ENCODE assay signal across 9 mouse cellular contexts in genomic region chr7:46378983-46379382, GRCm38 (mm10). TPM values are rescaled to one million over a fixed set of nuclear protein-coding genes. Genes with fewer than 3 reads are reported as not detected.
DNase-seq lines count a peak whose midpoint lies in the region; ATAC-seq and TF ChIP-seq lines count a peak whose summit lies in the region.
"Had no signal": no experiment of that assay in that cellular context is flagged by ENCODE, and none has a peak within 500 bp of the region (broad histone marks: within the 10 kb centered on the region; RNA-seq: fewer than 3 reads in every experiment).

No protein-coding gene starts in this region.

- H3K4me2 ChIP-seq in heart, embryonic 11.5 days, result no peak overlapping the region
- H3K4me2 ChIP-seq in forebrain, postnatal 0 days (ENCODE audit: low read depth), result no peak overlapping the region
- H3K4me2 ChIP-seq in stomach, postnatal 0 days (replicated peaks; ENCODE audit: low read depth), result no peak overlapping the region

- no peaks in the 10 kb centered on the region for H3K4me1 ChIP-seq in heart, adult 2 months (ENCODE audit: control insufficient read depth, insufficient read depth, low read length)
- H3K4me1 ChIP-seq in heart, embryonic 11.5 days (ENCODE audit: control insufficient read depth, insufficient read depth, low read length), result no peaks in the 10 kb centered on the region
- H3K4me1 ChIP-seq in forebrain, postnatal 0 days (ENCODE audit: insufficient read depth), result 0 out of 2 replicates have a peak, but pooled peaks cover 4% of the 10 kb centered on the region
- H3K4me1 ChIP-seq in stomach, postnatal 0 days (replicated peaks; ENCODE audit: control insufficient read depth, insufficient read depth), result no peaks in the 10 kb centered on the region

- no peaks in the 10 kb centered on the region for H3K79me2 ChIP-seq in heart, adult 2 months (replicated peaks; ENCODE audit: control insufficient read depth, insufficient read depth, low read length)

- no peaks in the 10 kb centered on the region for H3K36me3 ChIP-seq in heart, adult 2 months (ENCODE audit: control insufficient read depth, insufficient read depth, low read length)
- H3K36me3 ChIP-seq in heart, embryonic 11.5 days (ENCODE audit: control insufficient read depth, insufficient read depth, low read length), result no peaks in the 10 kb centered on the region
- no peaks in the 10 kb centered on the region for H3K36me3 ChIP-seq in forebrain, postnatal 0 days (ENCODE audit: insufficient read depth)
- no peaks in the 10 kb centered on the region for H3K36me3 ChIP-seq in stomach, postnatal 0 days (ENCODE audit: control insufficient read depth, insufficient read depth, low read length)

- intact Hi-C loops in heart, adult 2 months (cut with DNase I), result loop anchor here (2.0 kb wide), 1 partner anchor 98 kb away; no protein-coding TSS in a partner anchor

- peak; percentile 67 for TF ChIP-seq CTCF in heart, adult 2 months (IDR thresholded peaks at IDR 0.05)
- TF ChIP-seq CTCF in forebrain, postnatal 0 days (IDR thresholded peaks at IDR 0.05; ENCODE audit: low read depth), result peak; percentile 75
- peak; percentile 80 for TF ChIP-seq CTCF in stomach, postnatal 0 days (IDR thresholded peaks at IDR 0.05; ENCODE audit: low read depth)

- peaks cover 6% of the 10 kb centered on the region for H3K27me3 ChIP-seq in heart, adult 2 months (ENCODE audit: control insufficient read depth, insufficient read depth, low read length)
- H3K27me3 ChIP-seq in heart, embryonic 11.5 days (ENCODE audit: control insufficient read depth, insufficient read depth, low read length), result peaks cover 72% of the 10 kb centered on the region
- H3K27me3 ChIP-seq in forebrain, postnatal 0 days (ENCODE audit: insufficient read depth, low read length), result peaks cover 48% of the 10 kb centered on the region
- peaks cover 17% of the 10 kb centered on the region; the same call in 1 of the 2 replicates for H3K27me3 ChIP-seq in stomach, postnatal 0 days (ENCODE audit: control insufficient read depth, insufficient read depth, low read length)

- no peak overlapping the region for H3K27ac ChIP-seq in heart, adult 2 months
- H3K27ac ChIP-seq in heart, embryonic 11.5 days (ENCODE audit: low read depth, low read length), result no peak overlapping the region
- no peak overlapping the region for H3K27ac ChIP-seq in forebrain, postnatal 0 days (ENCODE audit: low read depth, low read length)
- no peak overlapping the region for H3K27ac ChIP-seq in stomach, postnatal 0 days (replicated peaks)

- WGBS in heart, adult 2 months, result 9% methylated on average over 16 of the region's 16 CpGs
- WGBS in heart, embryonic 11.5 days (ENCODE audit: insufficient replicate concordance), result 9% methylated on average over 16 of the region's 16 CpGs
- WGBS in forebrain, postnatal 0 days, result 5% methylated on average over 16 of the region's 16 CpGs
- 5% methylated on average over 16 of the region's 16 CpGs for WGBS in stomach, postnatal 0 days

- no peak for TF ChIP-seq POLR2A in heart, adult 2 months (IDR thresholded peaks at IDR 0.05; ENCODE audit: insufficient read depth, low read depth, low read length)

- H3K9me3 ChIP-seq in heart, embryonic 11.5 days (replicated peaks; ENCODE audit: control insufficient read depth, low read length), result no peaks in the 10 kb centered on the region
- no peaks in the 10 kb centered on the region for H3K9me3 ChIP-seq in forebrain, postnatal 0 days (ENCODE audit: low read length)
- no peaks in the 10 kb centered on the region for H3K9me3 ChIP-seq in stomach, postnatal 0 days (ENCODE audit: control insufficient read depth, low read length)

- no peak overlapping the region for H3K4me3 ChIP-seq in heart, adult 2 months
- H3K4me3 ChIP-seq in heart, embryonic 11.5 days (ENCODE audit: low read depth, low read length), result no peak overlapping the region
- H3K4me3 ChIP-seq in forebrain, postnatal 0 days (ENCODE audit: low read depth, low read length), result no peak overlapping the region
- no peak overlapping the region for H3K4me3 ChIP-seq in stomach, postnatal 0 days (ENCODE audit: low read depth, low read length)

- H3K9ac ChIP-seq in heart, adult 2 months (ENCODE audit: low read depth, low read length), result no peak overlapping the region
- H3K9ac ChIP-seq in heart, embryonic 11.5 days (ENCODE audit: low read depth, low read length), result no peak overlapping the region
- H3K9ac ChIP-seq in forebrain, postnatal 0 days, result no peak overlapping the region
- H3K9ac ChIP-seq in stomach, postnatal 0 days (ENCODE audit: low read length), result no peak overlapping the region

- ATAC-seq in heart, embryonic 11.5 days (replicated peaks; ENCODE audit: insufficient number of reproducible peaks, low FRiP score, low TSS enrichment), result no peak
- peak; percentile 61 for ATAC-seq in forebrain, postnatal 0 days
- 0 out of 2 replicates have a peak, but pooled peaks have one; percentile 58 for ATAC-seq in stomach, postnatal 0 days (ENCODE audit: low FRiP score, low TSS enrichment)

- no peak for TF ChIP-seq EP300 in heart, adult 2 months (IDR thresholded peaks at IDR 0.05; ENCODE audit: insufficient read depth, low read depth, low read length)
- no peak for TF ChIP-seq EP300 in stomach, postnatal 0 days (optimal IDR thresholded peaks at IDR 0.05)

- peak; percentile 44 to 52 for DNase-seq in heart, adult 2 months
- peak; percentile 75 for DNase-seq in CD4-positive helper T cell, adult 2 months (ENCODE audit: low read depth, low spot score)
- peak; percentile 65 to 75 for DNase-seq in adrenal gland, postnatal 36 days
- DNase-seq in forebrain, postnatal 0 days, result peak; percentile 85
- peak; percentile 78 to 83 for DNase-seq in kidney, postnatal 4 days
- peak; percentile 59 to 60 for DNase-seq in lung, postnatal 4 days
- peak; percentile 79 for DNase-seq in stomach, postnatal 0 days (ENCODE audit: low spot score)

RNA-seq across cellular contexts. Expression of gene Myod1, which starts 2.7 kb away (rescaled TPM):
- total RNA-seq in heart, adult 2 months (2021), result not detected
- polyA plus RNA-seq in heart, adult 2 months (2012; rRNA removed), result not detected in 2 replicates
- polyA plus RNA-seq in heart, embryonic 11.5 days (2014; fragmentation: Nextera tagmentation; extraction: Ambion mirVana), result 0.87 and 1.5 TPM in 2 replicates
- not detected for total RNA-seq in adrenal gland, postnatal 36 days (2021)
- total RNA-seq in forebrain, postnatal 0 days (2014; rRNA removed), result not detected in 2 replicates
- polyA plus RNA-seq in forebrain, postnatal 0 days (2015; fragmentation: Nextera tagmentation; extraction: Ambion mirVana), result 0.19 TPM in 1 of 2 replicates, not detected in the other
- polyA plus RNA-seq in stomach, postnatal 0 days (2015; fragmentation: Nextera tagmentation; extraction: Ambion mirVana), result 0.50 and 0.79 TPM in 2 replicates
- total RNA-seq: layer of hippocampus, postnatal 25 days had no signal

RNA-seq across cellular contexts. Expression of gene Kcnc1, which starts 17.3 kb away (rescaled TPM):
- under 1 TPM; 0.09 to 0.21 TPM for total RNA-seq in heart, adult 2 months (2021)
- 0.10 and 0.41 TPM in 2 replicates for polyA plus RNA-seq in heart, adult 2 months (2012; rRNA removed)
- 0.21 and 0.27 TPM in 2 replicates for polyA plus RNA-seq in heart, embryonic 11.5 days (2014; fragmentation: Nextera tagmentation; extraction: Ambion mirVana)
- total RNA-seq in adrenal gland, postnatal 36 days (2021), result under 1 TPM; 0.13 to 0.16 TPM
- total RNA-seq in forebrain, postnatal 0 days (2014; rRNA removed), result 19.2 and 23.3 TPM in 2 replicates
- polyA plus RNA-seq in forebrain, postnatal 0 days (2015; fragmentation: Nextera tagmentation; extraction: Ambion mirVana), result 9.3 and 22.8 TPM in 2 replicates
- polyA plus RNA-seq in stomach, postnatal 0 days (2015; fragmentation: Nextera tagmentation; extraction: Ambion mirVana), result 0.18 TPM in 2 replicates
